Mouse (Mus musculus): ENCODE data around the gene Hoxd11. TPM values are rescaled to one million over a fixed set of nuclear protein-coding genes. Genes with fewer than 3 reads are reported as not detected.

The Hoxd11 gene
- total RNA-seq, 4 experiments from 2014 or later, result not detected

DNA sequence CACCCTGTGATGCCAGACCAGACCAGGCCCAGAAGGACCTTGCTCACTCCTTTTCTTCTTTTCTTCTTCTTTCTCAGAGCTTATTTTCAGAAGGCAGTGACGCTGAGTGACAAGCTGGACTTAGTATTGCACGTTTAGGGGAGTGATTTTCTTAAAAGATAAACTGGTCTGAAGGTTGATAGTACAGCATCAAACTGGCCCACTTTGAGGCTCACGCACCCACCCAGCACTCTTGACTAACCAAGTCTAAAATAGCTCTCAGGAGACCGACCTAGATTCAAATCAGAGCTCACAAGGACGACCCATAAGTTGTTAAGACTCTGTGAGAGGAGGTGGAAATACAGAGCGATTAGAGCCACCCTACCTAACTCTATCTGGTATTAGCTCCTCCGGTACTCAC is 12.9 kb upstream of the Hoxd11 start:
- DNase-seq, result no peak

- no peak for DNase-seq
Observed at GRCm38 (mm10) chr2:74667191-74667841, 12.0 kb upstream of the Hoxd11 start.

DNA sequence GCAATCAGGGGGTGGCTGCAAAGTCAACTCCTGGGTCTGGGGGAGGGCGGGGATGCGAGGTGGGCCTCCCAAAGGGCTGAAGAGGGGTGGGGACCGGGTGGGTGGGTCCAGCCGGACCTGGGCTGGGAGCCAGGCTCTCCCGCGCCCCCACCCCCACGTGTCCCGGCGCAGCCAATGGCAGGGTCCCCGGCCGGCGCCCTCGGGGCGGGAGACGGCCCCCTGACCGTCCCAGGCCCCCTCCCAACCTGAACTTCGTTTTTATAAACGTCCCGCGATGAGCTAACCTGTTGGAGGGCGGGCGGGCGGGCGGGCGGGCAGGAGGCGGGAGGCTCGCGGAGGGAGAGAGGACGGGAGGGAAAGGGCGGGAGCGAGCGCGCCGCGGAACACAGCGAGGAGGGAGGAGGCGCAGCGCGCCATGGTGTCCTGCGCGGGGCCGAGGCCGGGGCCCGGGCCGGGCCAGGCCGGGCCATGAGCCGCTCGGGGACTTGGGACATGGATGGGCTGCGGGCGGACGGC is 11.5 kb upstream of the Hoxd11 start, which contains the start of gene Hoxd13:
Hoxd13 (plus strand) TSS at position 469 of the 516 bp plus-strand sequence.
- DNase-seq, result no peak

- DNase-seq, result no peak
Observed at GRCm38 (mm10) chr2:74668370-74669229, 10.8 kb upstream of the Hoxd11 start.

DNA sequence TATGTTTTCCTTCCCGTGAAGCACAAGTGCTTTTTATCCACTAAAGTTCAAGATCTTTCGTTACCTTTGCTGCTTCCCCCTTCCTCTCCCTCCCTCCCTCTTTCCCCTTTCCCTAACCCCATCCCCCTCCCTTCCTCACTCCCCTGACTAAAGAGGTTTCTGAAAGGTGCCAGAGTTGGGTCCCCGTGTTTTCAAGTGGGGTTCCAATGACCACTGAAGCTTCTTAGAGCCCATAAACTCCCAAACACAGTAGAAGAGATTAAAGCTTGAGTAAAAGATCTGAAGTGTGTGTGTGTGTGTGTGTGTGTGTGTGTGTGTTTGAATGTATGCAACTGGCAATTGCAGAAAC is 10.2 kb upstream of the Hoxd11 start:
- no peak for DNase-seq

- no peak for DNase-seq
Observed at GRCm38 (mm10) chr2:74669650-74670235, 9.6 kb upstream of the Hoxd11 start.

DNA sequence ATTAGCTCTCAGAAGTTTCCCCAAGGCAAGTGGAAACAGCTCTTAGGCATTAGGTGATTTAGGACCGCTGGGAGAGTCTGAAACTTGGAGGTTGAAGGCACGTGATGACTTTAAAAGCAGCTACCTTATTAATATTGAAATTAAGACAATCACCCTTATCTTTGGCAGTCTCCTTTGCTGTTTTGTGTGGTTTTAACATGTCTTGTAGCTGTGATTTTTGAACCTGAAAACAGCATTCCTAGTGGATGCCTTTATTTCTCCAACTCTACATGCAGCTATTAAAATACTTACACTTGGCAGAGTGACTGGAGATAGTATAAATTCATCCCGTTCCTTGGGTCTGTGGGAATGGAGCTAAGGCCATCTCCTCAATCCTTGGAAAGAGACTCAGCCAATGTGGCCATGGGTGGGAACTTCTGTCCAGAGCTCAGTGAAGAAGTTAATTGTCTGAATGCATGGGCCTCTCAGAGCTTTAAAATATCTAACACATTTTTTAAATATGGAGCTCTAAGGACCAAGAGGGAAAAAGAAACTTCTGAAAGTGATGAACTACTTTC is 8.6 kb upstream of the Hoxd11 start:
- DNase-seq, result no peak

- DNase-seq, result no peak
Observed at GRCm38 (mm10) chr2:74671847-74672246, 7.5 kb upstream of the Hoxd11 start.

GRCm38 (mm10) chr2:74672481-74673362 is 6.6 kb upstream of the Hoxd11 start:
- no peak for DNase-seq

DNA sequence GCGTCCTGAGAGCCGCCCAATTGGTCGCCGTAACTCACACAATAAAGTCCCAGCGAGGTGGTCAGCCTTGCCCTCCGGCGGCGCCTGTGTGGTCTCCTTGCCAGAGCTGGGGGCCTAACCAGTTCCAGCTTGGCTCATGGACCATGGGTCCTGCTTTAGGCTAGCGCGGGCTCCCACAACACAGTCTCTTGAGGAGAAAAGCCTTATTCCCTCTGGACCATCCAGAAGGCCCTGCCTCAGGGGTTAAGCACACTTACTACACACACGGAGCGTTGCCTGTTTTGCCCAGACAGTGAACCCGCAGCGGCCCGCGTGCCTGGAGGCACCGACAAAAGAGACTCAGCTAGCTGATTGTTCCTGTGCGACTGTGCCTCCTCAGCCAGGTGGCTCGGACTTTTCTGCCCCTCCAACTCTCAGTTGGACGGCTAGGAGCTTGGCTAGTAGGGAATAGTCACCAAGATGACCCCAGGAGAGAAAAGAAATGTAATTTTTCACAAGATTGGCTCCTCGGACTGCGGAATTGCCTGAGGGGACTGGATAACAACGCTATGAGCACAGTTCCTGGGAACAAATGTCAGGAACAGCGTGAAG is 5.4 kb upstream of the Hoxd11 start:
- no peak for DNase-seq

GRCm38 (mm10) chr2:74674881-74675665 is 4.3 kb upstream of the Hoxd11 start, which contains the start of gene Hoxd12:
Hoxd12 (plus strand) TSS chr2:74675013.
- DNase-seq, result no peak

DNA sequence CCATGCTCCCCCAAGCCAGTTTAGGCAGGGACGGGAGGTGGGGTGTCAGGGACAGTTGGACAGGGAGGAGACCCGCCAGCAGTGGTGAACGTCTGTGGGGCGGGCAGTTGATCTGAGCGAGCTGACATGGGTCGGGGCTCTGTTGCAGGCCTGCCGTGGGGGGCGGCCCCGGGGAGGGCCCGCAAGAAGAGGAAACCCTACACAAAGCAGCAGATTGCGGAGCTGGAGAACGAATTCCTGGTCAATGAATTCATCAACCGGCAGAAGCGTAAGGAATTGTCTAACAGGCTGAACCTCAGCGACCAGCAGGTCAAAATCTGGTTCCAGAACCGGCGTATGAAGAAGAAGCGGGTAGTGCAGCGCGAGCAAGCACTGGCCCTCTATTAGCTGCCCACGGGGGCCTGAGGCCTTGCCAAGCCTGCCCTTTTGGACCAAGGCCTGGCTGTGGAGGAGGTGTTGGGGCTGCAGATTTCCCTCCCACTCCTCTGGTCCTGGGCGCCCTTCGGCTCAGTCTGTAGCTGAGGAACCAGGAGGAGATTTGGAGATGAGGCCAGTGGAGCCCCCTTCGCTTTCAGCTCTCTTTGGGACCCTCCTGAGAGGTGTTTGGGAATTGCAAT is 3.6 kb upstream of the Hoxd11 start:
- DNase-seq, result no peak

GRCm38 (mm10) chr2:74676376-74677052 is 2.8 kb upstream of the Hoxd11 start:
- no peak for DNase-seq

GRCm38 (mm10) chr2:74677106-74677505 is 2.3 kb upstream of the Hoxd11 start:
- DNase-seq, result no peak

DNA sequence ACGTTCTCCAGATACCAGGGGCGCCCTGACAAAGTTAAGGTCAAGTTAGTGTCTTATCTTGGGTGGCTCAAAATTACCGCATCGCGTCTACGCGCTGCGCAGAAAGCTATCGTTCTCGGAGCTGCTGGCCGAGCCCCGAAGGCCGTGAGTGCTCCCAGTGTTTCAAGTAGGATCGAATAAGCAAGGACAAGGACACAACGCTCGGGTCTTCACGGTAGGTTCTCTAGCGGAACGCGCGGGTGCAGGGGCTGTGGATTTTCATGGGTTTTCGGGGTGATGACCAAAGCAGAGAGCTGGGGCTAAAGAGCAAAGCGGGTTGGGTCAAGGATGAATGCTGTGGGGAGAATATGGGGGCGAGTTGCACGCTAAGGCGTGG is 227 bp downstream of the Hoxd11 start:
- DNase-seq, result no peak

DNA sequence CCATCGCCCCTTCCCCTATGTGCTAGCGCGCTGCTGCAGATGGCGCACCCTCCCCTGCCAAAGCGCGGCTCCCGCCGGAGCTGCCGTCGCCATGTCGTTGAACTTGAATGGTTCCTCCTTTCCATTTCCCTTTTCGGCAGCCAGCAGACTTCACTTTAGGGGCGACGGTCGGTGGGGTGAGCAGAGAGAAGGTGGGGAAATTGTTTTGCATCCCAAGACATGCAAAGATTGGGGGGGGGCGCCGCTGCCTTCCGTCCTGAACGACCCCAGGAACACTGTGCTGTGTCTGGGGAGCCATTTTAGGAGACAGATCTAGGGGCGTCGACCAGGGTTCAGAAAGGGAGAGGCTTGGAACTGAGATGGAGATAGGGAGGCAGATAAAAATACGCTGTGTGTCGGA is 623 bp downstream of the Hoxd11 start:
- DNase-seq, result no peak

GRCm38 (mm10) chr2:74680561-74681398 is 1.4 kb downstream of the Hoxd11 start:
- no peak for DNase-seq
